Mouse (Mus musculus): ENCODE data around the gene Tmtc1. TPM values are rescaled to one million over a fixed set of nuclear protein-coding genes. Genes with fewer than 3 reads are reported as not detected.
A peak's percentile ranks its signal among the peaks of the same experiment; 100 is the strongest.

The Tmtc1 gene
- total RNA-seq, 1 experiment, result 5.8 TPM

DNA sequence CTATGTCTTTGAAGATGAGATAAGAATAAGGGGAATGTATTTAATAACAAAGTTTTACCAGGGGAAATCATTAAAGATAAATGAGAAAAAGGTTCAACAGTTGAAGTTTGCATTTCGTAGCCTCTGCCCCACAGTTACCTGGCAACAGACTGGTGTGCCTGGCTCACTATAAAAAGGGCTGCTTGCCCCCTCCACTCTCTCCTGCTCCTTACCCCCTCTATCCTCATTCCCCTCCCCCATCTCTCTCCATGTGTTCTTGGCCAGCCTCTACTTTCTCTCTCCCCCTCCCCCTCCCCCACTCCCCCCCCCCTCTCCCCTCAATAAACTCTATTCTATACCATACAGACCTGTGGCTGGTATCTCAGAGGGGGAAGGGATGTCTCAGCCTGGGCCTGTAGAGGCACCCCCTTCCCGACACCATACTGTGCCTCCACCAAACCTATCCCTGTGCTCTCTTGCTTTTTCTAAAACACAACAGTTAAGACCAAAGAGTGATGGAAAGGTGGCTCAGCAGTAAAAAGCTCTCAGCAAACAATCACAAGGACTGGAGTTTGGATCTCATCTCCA is 35.6 kb upstream of the Tmtc1 start:
- in situ Hi-C loops (cut with MboI; ENCODE audit: low sequenced_read_pairs in 2 of 2, unreplicated experiment in 2 of 2), result no loop called here
- Histone ChIP-seq H3K4me1 (ENCODE audit: control insufficient read depth in 2 of 2, insufficient read depth in 2 of 2, low read length in 2 of 2, poor library complexity in 1 of 2) (no peaks in the 10 kb centered on the region), H3K4me3 (ENCODE audit: insufficient read depth in 1 of 2, low read depth in 1 of 2, low read length in 2 of 2, poor library complexity in 1 of 2, severe bottlenecking in 1 of 2) (no peak overlapping the region), H3K9ac (ENCODE audit: insufficient read depth, low read depth, low read length, poor library complexity, severe bottlenecking) (no peak overlapping the region), H3K9me3 (ENCODE audit: control insufficient read depth, insufficient read depth, low read depth, low read length) (no peaks in the 10 kb centered on the region), H3K27ac (ENCODE audit: insufficient read depth, low read depth, low read length, poor library complexity, severe bottlenecking) (no peak overlapping the region), H3K36me3 (ENCODE audit: control insufficient read depth, insufficient read depth, low read length, poor library complexity, severe bottlenecking) (no peaks in the 10 kb centered on the region)
- TF ChIP-seq ZC3H11A (IDR thresholded peaks at IDR 0.05; ENCODE audit: borderline replicate concordance, low read depth, low read length), result no peak
- no peak for TF ChIP-seq MAFK (IDR thresholded peaks at IDR 0.05; ENCODE audit: insufficient read depth, low read depth, low read length)
- no peak for TF ChIP-seq CHD2 (IDR thresholded peaks at IDR 0.05; ENCODE audit: low read depth, low read length)
- TF ChIP-seq HCFC1 (IDR thresholded peaks at IDR 0.05; ENCODE audit: borderline replicate concordance, insufficient read depth, low read length), result no peak
- TF ChIP-seq ZNF384 (IDR thresholded peaks at IDR 0.05; ENCODE audit: low read depth, low read length), result no peak
- DNase-seq (ENCODE audit: low read depth, low spot score), result no peak

- in situ Hi-C loops (cut with MboI; ENCODE audit: low sequenced_read_pairs in 2 of 2, unreplicated experiment in 2 of 2), result no loop called here
- no peak overlapping the region for H3K9ac ChIP-seq (ENCODE audit: insufficient read depth, low read depth, low read length, poor library complexity, severe bottlenecking)
- H3K9me3 ChIP-seq (ENCODE audit: control insufficient read depth, insufficient read depth, low read depth, low read length), result no peaks in the 10 kb centered on the region
- H3K27ac ChIP-seq (ENCODE audit: insufficient read depth, low read depth, low read length, poor library complexity, severe bottlenecking), result no peak overlapping the region
- H3K36me3 ChIP-seq (ENCODE audit: control insufficient read depth, insufficient read depth, low read length, poor library complexity, severe bottlenecking), result no peaks in the 10 kb centered on the region
- no peaks in the 10 kb centered on the region for H3K4me1 ChIP-seq (ENCODE audit: control insufficient read depth in 2 of 2, insufficient read depth in 2 of 2, low read length in 2 of 2, poor library complexity in 1 of 2)
- no peak for DNase-seq (ENCODE audit: low read depth, low spot score)
- no peak for TF ChIP-seq HCFC1 (IDR thresholded peaks at IDR 0.05; ENCODE audit: borderline replicate concordance, insufficient read depth, low read length)
- no peak overlapping the region for H3K4me3 ChIP-seq (ENCODE audit: insufficient read depth in 1 of 2, low read depth in 1 of 2, low read length in 2 of 2, poor library complexity in 1 of 2, severe bottlenecking in 1 of 2)
These were observed 34.2 kb upstream of the Tmtc1 start for GRCm38 (mm10) chr6:148478350-148478749.

- Histone ChIP-seq H3K4me1 (ENCODE audit: control insufficient read depth in 2 of 2, insufficient read depth in 2 of 2, low read length in 2 of 2, poor library complexity in 1 of 2) (no peaks in the 10 kb centered on the region), H3K27ac (ENCODE audit: insufficient read depth, low read depth, low read length, poor library complexity, severe bottlenecking) (no peak overlapping the region), H3K9ac (ENCODE audit: insufficient read depth, low read depth, low read length, poor library complexity, severe bottlenecking) (no peak overlapping the region), H3K4me3 (ENCODE audit: insufficient read depth in 1 of 2, low read depth in 1 of 2, low read length in 2 of 2, poor library complexity in 1 of 2, severe bottlenecking in 1 of 2) (no peak overlapping the region), H3K36me3 (ENCODE audit: control insufficient read depth, insufficient read depth, low read length, poor library complexity, severe bottlenecking) (no peaks in the 10 kb centered on the region), H3K9me3 (ENCODE audit: control insufficient read depth, insufficient read depth, low read depth, low read length) (no peaks in the 10 kb centered on the region)
- DNase-seq (ENCODE audit: low read depth, low spot score), result no peak
- in situ Hi-C loops (cut with MboI; ENCODE audit: low sequenced_read_pairs in 2 of 2, unreplicated experiment in 2 of 2), result no loop called here
- no peak for TF ChIP-seq CHD2 (IDR thresholded peaks at IDR 0.05; ENCODE audit: low read depth, low read length)
- TF ChIP-seq MAFK (IDR thresholded peaks at IDR 0.05; ENCODE audit: insufficient read depth, low read depth, low read length), result peak; percentile 64; the same call in 1 of the 2 replicates
These were observed 28.1 kb upstream of the Tmtc1 start for GRCm38 (mm10) chr6:148472289-148472688.

GRCm38 (mm10) chr6:148467924-148468389 is 23.8 kb upstream of the Tmtc1 start:
- in situ Hi-C loops (cut with MboI; ENCODE audit: low sequenced_read_pairs in 2 of 2, unreplicated experiment in 2 of 2), result no loop called here
- H3K9ac ChIP-seq (ENCODE audit: insufficient read depth, low read depth, low read length, poor library complexity, severe bottlenecking), result no peak overlapping the region
- no peak overlapping the region for H3K4me3 ChIP-seq (ENCODE audit: insufficient read depth in 1 of 2, low read depth in 1 of 2, low read length in 2 of 2, poor library complexity in 1 of 2, severe bottlenecking in 1 of 2)
- no peak for DNase-seq (ENCODE audit: low read depth, low spot score)
- no peaks in the 10 kb centered on the region for H3K36me3 ChIP-seq (ENCODE audit: control insufficient read depth, insufficient read depth, low read length, poor library complexity, severe bottlenecking)
- no peaks in the 10 kb centered on the region for H3K9me3 ChIP-seq (ENCODE audit: control insufficient read depth, insufficient read depth, low read depth, low read length)
- no peak overlapping the region for H3K27ac ChIP-seq (ENCODE audit: insufficient read depth, low read depth, low read length, poor library complexity, severe bottlenecking)
- no peaks in the 10 kb centered on the region for H3K4me1 ChIP-seq (ENCODE audit: control insufficient read depth in 2 of 2, insufficient read depth in 2 of 2, low read length in 2 of 2, poor library complexity in 1 of 2)
- TF ChIP-seq ZNF384 (IDR thresholded peaks at IDR 0.05; ENCODE audit: low read depth, low read length), result no peak
- TF ChIP-seq HCFC1 (IDR thresholded peaks at IDR 0.05; ENCODE audit: borderline replicate concordance, insufficient read depth, low read length), result no peak
- TF ChIP-seq ZC3H11A (IDR thresholded peaks at IDR 0.05; ENCODE audit: borderline replicate concordance, low read depth, low read length), result no peak
- no peak for TF ChIP-seq MAFK (IDR thresholded peaks at IDR 0.05; ENCODE audit: insufficient read depth, low read depth, low read length)
- TF ChIP-seq CHD2 (IDR thresholded peaks at IDR 0.05; ENCODE audit: low read depth, low read length), result no peak

DNA sequence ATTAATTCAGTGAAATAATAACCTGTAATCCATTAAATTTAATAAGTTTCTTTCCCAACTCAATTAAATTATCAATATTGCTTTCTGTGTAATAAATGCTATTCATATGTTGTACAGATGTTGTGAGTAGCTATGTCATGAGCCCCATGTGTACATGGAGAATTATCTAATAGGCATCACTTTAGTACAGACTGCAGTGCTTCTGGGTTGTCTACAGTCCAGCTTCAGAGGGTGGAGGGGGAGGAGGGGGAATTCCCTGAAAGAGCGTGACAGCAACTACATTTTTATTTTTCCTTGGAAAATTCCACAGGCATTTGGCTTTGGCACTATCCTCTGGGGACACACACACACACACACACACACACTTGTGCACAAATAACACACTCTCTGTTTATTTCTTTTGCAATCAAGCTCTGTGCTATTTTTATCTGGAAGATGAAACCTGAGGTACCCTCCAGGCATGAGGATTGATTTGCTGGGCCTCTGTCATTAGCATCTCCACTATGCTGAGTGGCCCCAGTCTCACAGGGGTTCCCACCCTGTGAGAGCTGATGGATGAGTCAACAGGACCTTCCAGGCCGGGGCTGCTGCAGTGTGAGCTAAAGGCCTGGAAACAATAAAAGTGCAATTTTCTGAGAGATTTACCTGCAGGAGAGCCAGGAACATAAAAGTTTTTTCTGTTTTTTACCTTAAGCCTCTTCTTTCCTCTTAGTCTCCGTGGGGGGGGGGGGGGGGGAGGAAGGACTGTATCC is 23.2 kb upstream of the Tmtc1 start:
- no peaks in the 10 kb centered on the region for H3K36me3 ChIP-seq (ENCODE audit: control insufficient read depth, insufficient read depth, low read length, poor library complexity, severe bottlenecking)
- no peak for DNase-seq (ENCODE audit: low read depth, low spot score)

More for the DNA sequence above, 23.2 kb upstream of the Tmtc1 start:
- no peaks in the 10 kb centered on the region for H3K9me3 ChIP-seq (ENCODE audit: control insufficient read depth, insufficient read depth, low read depth, low read length)
- in situ Hi-C loops (cut with MboI; ENCODE audit: low sequenced_read_pairs in 2 of 2, unreplicated experiment in 2 of 2), result no loop called here
- H3K4me3 ChIP-seq (ENCODE audit: insufficient read depth in 1 of 2, low read depth in 1 of 2, low read length in 2 of 2, poor library complexity in 1 of 2, severe bottlenecking in 1 of 2), result no peak overlapping the region
- no peak overlapping the region for H3K9ac ChIP-seq (ENCODE audit: insufficient read depth, low read depth, low read length, poor library complexity, severe bottlenecking)
- no peak overlapping the region for H3K27ac ChIP-seq (ENCODE audit: insufficient read depth, low read depth, low read length, poor library complexity, severe bottlenecking)
- H3K4me1 ChIP-seq (ENCODE audit: control insufficient read depth in 2 of 2, insufficient read depth in 2 of 2, low read length in 2 of 2, poor library complexity in 1 of 2), result no peaks in the 10 kb centered on the region
- TF ChIP-seq MAFK (IDR thresholded peaks at IDR 0.05; ENCODE audit: insufficient read depth, low read depth, low read length) (no peak), ZC3H11A (IDR thresholded peaks at IDR 0.05; ENCODE audit: borderline replicate concordance, low read depth, low read length) (no peak), ZNF384 (IDR thresholded peaks at IDR 0.05; ENCODE audit: low read depth, low read length) (no peak), CHD2 (IDR thresholded peaks at IDR 0.05; ENCODE audit: low read depth, low read length) (no peak), HCFC1 (IDR thresholded peaks at IDR 0.05; ENCODE audit: borderline replicate concordance, insufficient read depth, low read length) (no peak)

Data from ES-E14 (cell line).